Mouse (Mus musculus) G1E (cell line): ENCODE measurements around the gene Slc50a1.

ENCODE experiments used
- CTCF ChIP-seq: IDR thresholded peaks from 2 replicates; pipeline ENCODE4 v1.5.1; 2012; ENCODE audit warnings: low read depth, low read length, inconsistent platforms, mixed read lengths
- TAL1 ChIP-seq: conservative IDR thresholded peaks from 2 replicates; pipeline ENCODE4 v1.6.1; 2012; ENCODE audit warnings: low read depth, low read length, inconsistent platforms, mixed read lengths

DNA sequence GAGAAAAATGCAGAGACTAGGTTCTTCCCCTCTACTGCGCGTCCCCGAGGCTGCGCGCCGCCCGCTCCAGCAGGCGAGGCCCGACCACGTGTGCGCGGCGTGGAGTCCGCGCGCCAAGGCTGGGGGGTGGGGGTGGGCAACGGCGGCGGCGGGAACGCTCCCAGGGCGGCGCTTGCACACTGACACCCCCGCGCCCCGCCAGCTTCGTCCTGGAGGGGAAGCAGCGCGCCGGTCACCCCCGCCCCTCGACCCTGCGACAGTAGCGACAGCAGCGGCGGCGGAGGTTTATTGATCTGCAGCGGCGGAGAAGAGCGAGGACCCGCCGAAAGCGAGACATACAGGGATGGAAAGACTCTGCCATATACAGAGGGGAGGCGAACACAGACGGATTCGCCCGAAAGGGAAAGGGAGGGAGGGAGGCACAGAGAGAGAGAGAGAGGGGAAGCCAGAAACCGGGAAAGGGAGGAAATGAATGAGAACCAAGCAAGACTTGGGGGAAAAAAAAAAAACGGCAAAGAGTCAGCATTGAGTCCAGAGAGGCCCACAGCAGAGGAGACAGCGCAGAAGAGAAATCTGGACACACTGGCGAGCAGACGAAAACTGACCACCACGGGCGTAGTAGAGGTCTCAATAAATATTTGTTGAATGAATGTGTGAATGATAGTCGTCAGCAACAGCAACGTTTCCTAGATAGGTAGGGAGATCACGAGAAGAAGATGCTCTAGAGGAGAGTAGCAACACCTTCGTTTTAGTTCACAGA is 49.4 kb upstream of the Slc50a1 start:
- TF ChIP-seq CTCF (no peak), TAL1 (no peak)
